Comparison of ENCODE assay signal across 8 mouse cellular contexts in the genomic region with DNA sequence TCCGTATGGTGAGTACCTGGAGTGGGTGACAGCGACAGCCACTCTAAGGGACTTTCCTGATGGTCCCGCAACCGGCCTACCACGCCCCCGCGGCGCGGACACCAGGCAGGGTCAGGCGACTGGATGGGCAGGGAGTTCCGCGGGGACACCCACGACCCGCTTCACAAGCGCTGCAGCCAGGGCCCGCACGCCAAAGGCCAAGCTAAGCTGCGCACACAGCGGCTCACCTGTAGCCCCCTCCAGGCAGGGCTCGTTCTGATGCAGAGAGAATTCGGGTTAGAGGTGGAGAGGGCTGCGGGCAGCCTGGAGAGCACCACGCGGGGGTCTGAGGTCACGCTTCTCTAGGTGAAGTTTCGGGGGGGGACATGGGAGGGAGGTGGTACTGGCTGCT. TPM values are rescaled to one million over a fixed set of nuclear protein-coding genes. Genes with fewer than 3 reads are reported as not detected.
DNase-seq lines count a peak whose midpoint lies in the region; ATAC-seq and TF ChIP-seq lines count a peak whose summit lies in the region.

No protein-coding gene starts in this region.

- peak overlapping the region; percentile 100 for H3K4me2 ChIP-seq in forebrain, embryonic 16.5 days (ENCODE audit: low read length)

- H3K9ac ChIP-seq in forebrain, embryonic 16.5 days (replicated peaks; ENCODE audit: low read depth, low read length), result peak overlapping the region; percentile 33

- no peak for TF ChIP-seq CTCF in E14TG2a.4 (conservative IDR thresholded peaks at IDR 0.05; ENCODE audit: low read length)

- H3K4me1 ChIP-seq in heart, embryonic 10.5 days, result peaks cover 31% of the 10 kb centered on the region
- H3K4me1 ChIP-seq in E14TG2a.4 (replicated peaks; ENCODE audit: low read depth, low read length), result peaks cover 35% of the 10 kb centered on the region
- H3K4me1 ChIP-seq in forebrain, embryonic 16.5 days (replicated peaks; ENCODE audit: control insufficient read depth, insufficient read depth, low read length), result peaks cover 16% of the 10 kb centered on the region

- peak overlapping the region; percentile 73 for H3K4me3 ChIP-seq in heart, embryonic 10.5 days
- H3K4me3 ChIP-seq in E14TG2a.4 (replicated peaks; ENCODE audit: low read length), result peak overlapping the region; percentile 82
- H3K4me3 ChIP-seq in forebrain, embryonic 16.5 days (replicated peaks; ENCODE audit: low read length), result peak overlapping the region; percentile 61

- H3K9me3 ChIP-seq in heart, embryonic 10.5 days, result no peaks in the 10 kb centered on the region
- H3K9me3 ChIP-seq in E14TG2a.4 (ENCODE audit: low read length), result no peaks in the 10 kb centered on the region
- no peaks in the 10 kb centered on the region for H3K9me3 ChIP-seq in forebrain, embryonic 16.5 days (ENCODE audit: control insufficient read depth, low read length)

- 4% methylated on average over 26 of the region's 26 CpGs for WGBS in heart, embryonic 10.5 days
- 2% methylated on average over 26 of the region's 26 CpGs for WGBS in forebrain, embryonic 16.5 days

- peak; percentile 49 for ATAC-seq in forebrain, embryonic 16.5 days
- ATAC-seq in megakaryocyte-erythroid progenitor cell, adult 5-6 weeks (replicated peaks; ENCODE audit: low FRiP score, low TSS enrichment, poor library complexity, severe bottlenecking), result 0 out of 2 replicates have a peak, but pooled peaks have one; percentile 1
- no peak for ATAC-seq in inflammation-experienced regulatory T-cells, adult 6 months

- no peak for DNase-seq in heart, embryonic 10.5 days (ENCODE audit: low spot score)
- no peak for DNase-seq in heart, postnatal 10 days
- DNase-seq in adrenal gland, adult 8-10 months, result no peak
- DNase-seq in cerebellum, postnatal 25 days, result no peak

- H3K27me3 ChIP-seq in heart, embryonic 10.5 days (ENCODE audit: insufficient read depth, poor library complexity, severe bottlenecking), result peaks cover 44% of the 10 kb centered on the region
- H3K27me3 ChIP-seq in E14TG2a.4 (ENCODE audit: insufficient read depth, low read length), result peaks cover 57% of the 10 kb centered on the region
- peaks cover 18% of the 10 kb centered on the region for H3K27me3 ChIP-seq in forebrain, embryonic 16.5 days (replicated peaks; ENCODE audit: control insufficient read depth, insufficient read depth, low read length)

- H3K36me3 ChIP-seq in heart, embryonic 10.5 days, result peaks cover 4% of the 10 kb centered on the region; the same call in 1 of the 2 replicates
- no peaks in the 10 kb centered on the region for H3K36me3 ChIP-seq in E14TG2a.4 (ENCODE audit: insufficient read depth, low read length)
- no peaks in the 10 kb centered on the region for H3K36me3 ChIP-seq in forebrain, embryonic 16.5 days (ENCODE audit: control insufficient read depth, insufficient read depth)

- peak overlapping the region; percentile 72 for H3K27ac ChIP-seq in heart, embryonic 10.5 days
- H3K27ac ChIP-seq in forebrain, embryonic 16.5 days (ENCODE audit: low read length), result no peak overlapping the region

- intact Hi-C loops in heart, postnatal 10 days (cut with DNase I), result no loop called here

RNA-seq across cellular contexts. Expression of a gene that starts 0.3 kb away (rescaled TPM):
- polyA plus RNA-seq in heart, embryonic 10.5 days (2016; fragmentation: Nextera tagmentation; extraction: Ambion mirVana), result 7.4 and 9.1 TPM in 2 replicates
- 1 to 10 TPM; 1.3 to 2.9 TPM for total RNA-seq in heart, postnatal 10 days (2021)
- 0.47 and 0.55 TPM in 2 replicates for polyA plus RNA-seq in forebrain, embryonic 16.5 days (2015; fragmentation: Nextera tagmentation; extraction: Ambion mirVana)
- total RNA-seq in megakaryocyte-erythroid progenitor cell, adult 5-6 weeks (2014; fragmentation: Nextera tagmentation), result 1.0 TPM in 1 of 2 replicates, not detected in the other
- not detected in 2 replicates for total RNA-seq in megakaryocyte-erythroid progenitor cell, adult 5-6 weeks (2017)
- total RNA-seq in adrenal gland, adult 8-10 months (2022), result 10 to 100 TPM in 2 of 4 experiments, 1 to 10 TPM in 2; 9.3 to 13.7 (median 10.9) TPM
- polyA plus RNA-seq in inflammation-experienced regulatory T-cells, adult 6 months (2017; shearing (Covaris generic)), result under 1 TPM in 1 of 3 experiments, not detected in 2; 0.58 TPM

RNA-seq across cellular contexts. Expression of a gene that starts 6.4 kb away (rescaled TPM):
- polyA plus RNA-seq in heart, embryonic 10.5 days (2016; fragmentation: Nextera tagmentation; extraction: Ambion mirVana), result 0.48 and 0.71 TPM in 2 replicates
- total RNA-seq in heart, postnatal 10 days (2021), result not detected
- 1.1 and 1.3 TPM in 2 replicates for polyA plus RNA-seq in forebrain, embryonic 16.5 days (2015; fragmentation: Nextera tagmentation; extraction: Ambion mirVana)
- not detected in 2 replicates for total RNA-seq in megakaryocyte-erythroid progenitor cell, adult 5-6 weeks (2014; fragmentation: Nextera tagmentation)
- total RNA-seq in megakaryocyte-erythroid progenitor cell, adult 5-6 weeks (2017), result not detected in 2 replicates
- under 1 TPM; 0.09 to 0.28 (median 0.24) TPM for total RNA-seq in adrenal gland, adult 8-10 months (2022)
- under 1 TPM; 0.23 to 0.95 (median 0.47) TPM for polyA plus RNA-seq in inflammation-experienced regulatory T-cells, adult 6 months (2017; shearing (Covaris generic))

RNA-seq across cellular contexts. Expression of a gene that starts 11.0 kb away (rescaled TPM):
- 36.4 and 43.8 TPM in 2 replicates for polyA plus RNA-seq in heart, embryonic 10.5 days (2016; fragmentation: Nextera tagmentation; extraction: Ambion mirVana)
- total RNA-seq in heart, postnatal 10 days (2021), result 10 to 100 TPM; 18.8 to 19.2 TPM
- 59.6 and 65.3 TPM in 2 replicates for polyA plus RNA-seq in forebrain, embryonic 16.5 days (2015; fragmentation: Nextera tagmentation; extraction: Ambion mirVana)
- 40.0 and 58.7 TPM in 2 replicates for total RNA-seq in megakaryocyte-erythroid progenitor cell, adult 5-6 weeks (2014; fragmentation: Nextera tagmentation)
- total RNA-seq in megakaryocyte-erythroid progenitor cell, adult 5-6 weeks (2017), result 61.9 and 76.4 TPM in 2 replicates
- 10 to 100 TPM; 47.8 to 60.9 (median 54.4) TPM for total RNA-seq in adrenal gland, adult 8-10 months (2022)
- 10 to 100 TPM; 13.0 to 15.6 (median 14.5) TPM for polyA plus RNA-seq in inflammation-experienced regulatory T-cells, adult 6 months (2017; shearing (Covaris generic))

RNA-seq across cellular contexts. Expression of a gene that starts 40.6 kb away (rescaled TPM):
- polyA plus RNA-seq in heart, embryonic 10.5 days (2016; fragmentation: Nextera tagmentation; extraction: Ambion mirVana), result 46.4 and 50.4 TPM in 2 replicates
- total RNA-seq in heart, postnatal 10 days (2021), result 10 to 100 TPM; 21.6 TPM
- 66.2 and 66.9 TPM in 2 replicates for polyA plus RNA-seq in forebrain, embryonic 16.5 days (2015; fragmentation: Nextera tagmentation; extraction: Ambion mirVana)
- total RNA-seq in megakaryocyte-erythroid progenitor cell, adult 5-6 weeks (2014; fragmentation: Nextera tagmentation), result 22.5 and 46.2 TPM in 2 replicates
- total RNA-seq in megakaryocyte-erythroid progenitor cell, adult 5-6 weeks (2017), result 29.4 and 35.9 TPM in 2 replicates
- 10 to 100 TPM; 26.6 to 52.4 (median 38.3) TPM for total RNA-seq in adrenal gland, adult 8-10 months (2022)
- 10 to 100 TPM; 50.7 to 65.5 (median 50.7) TPM for polyA plus RNA-seq in inflammation-experienced regulatory T-cells, adult 6 months (2017; shearing (Covaris generic))

RNA-seq across cellular contexts. Expression of a gene that starts 40.7 kb away (rescaled TPM):
- 14.8 and 19.5 TPM in 2 replicates for polyA plus RNA-seq in heart, embryonic 10.5 days (2016; fragmentation: Nextera tagmentation; extraction: Ambion mirVana)
- total RNA-seq in heart, postnatal 10 days (2021), result 10 to 100 TPM; 12.0 to 13.3 TPM
- 21.3 and 24.6 TPM in 2 replicates for polyA plus RNA-seq in forebrain, embryonic 16.5 days (2015; fragmentation: Nextera tagmentation; extraction: Ambion mirVana)
- total RNA-seq in megakaryocyte-erythroid progenitor cell, adult 5-6 weeks (2014; fragmentation: Nextera tagmentation), result 10.3 and 21.8 TPM in 2 replicates
- 39.6 and 52.1 TPM in 2 replicates for total RNA-seq in megakaryocyte-erythroid progenitor cell, adult 5-6 weeks (2017)
- 10 to 100 TPM; 16.5 to 24.6 (median 20.8) TPM for total RNA-seq in adrenal gland, adult 8-10 months (2022)
- polyA plus RNA-seq in inflammation-experienced regulatory T-cells, adult 6 months (2017; shearing (Covaris generic)), result 10 to 100 TPM; 16.0 to 22.4 (median 17.1) TPM
